Mouse (Mus musculus) fibroblast of lung, adult 2 months (primary cell): ENCODE data around the gene Zpr1.

ENCODE experiments used
- DNase-seq: peaks from one replicate; pipeline ENCODE4 v3.0.0-alpha.2; 2011; ENCODE audit warnings: low read depth

Gene Zpr1

GRCm38 (mm10) chr9:46329250-46329648 is 56.4 kb downstream of the Zpr1 start:
- no peak for DNase-seq

- DNase-seq, result no peak
Measured at GRCm38 (mm10) chr9:46329801-46330585, 57.1 kb downstream of the Zpr1 start.

- DNase-seq, result no peak
Measured at GRCm38 (mm10) chr9:46330586-46330895, 57.7 kb downstream of the Zpr1 start.

GRCm38 (mm10) chr9:46331301-46331700 is 58.4 kb downstream of the Zpr1 start:
- no peak for DNase-seq
